Mouse (Mus musculus): ENCODE measurements around the gene Rcan2.

The Rcan2 gene

GRCm38 (mm10) chr17:43801077-43801476 is at the start of gene Rcan2:
Rcan2 (plus strand) TSS chr17:43801351.
- peak; percentile 42 to 48 for DNase-seq (ENCODE audit: low spot score in 2 of 2)

GRCm38 (mm10) chr17:43752811-43753210 is 48.3 kb upstream of the Rcan2 start:
- DNase-seq (ENCODE audit: low spot score in 2 of 2): no peak

DNA sequence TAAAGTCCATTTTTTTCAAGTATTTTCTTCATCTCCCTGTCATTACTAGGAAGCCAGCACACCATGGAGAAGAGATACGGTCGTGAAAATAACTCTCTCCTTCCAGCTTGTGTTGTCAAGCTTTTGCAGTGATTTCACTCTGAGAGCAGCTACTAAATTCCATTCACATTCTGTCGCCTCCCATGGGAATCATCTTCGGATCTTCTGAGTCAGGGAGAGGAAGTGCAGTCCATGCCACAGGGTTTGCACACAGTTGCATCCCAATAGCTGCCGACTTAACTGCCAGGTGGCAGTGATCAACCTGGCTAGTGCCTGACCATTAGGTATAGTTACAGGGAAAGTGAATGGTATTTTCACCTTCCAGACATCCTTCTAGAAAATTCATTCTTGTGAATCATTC is 46.5 kb upstream of the Rcan2 start:
- DNase-seq (ENCODE audit: low spot score in 2 of 2): no peak

GRCm38 (mm10) chr17:43758607-43759259 is 42.4 kb upstream of the Rcan2 start:
- DNase-seq (ENCODE audit: low spot score in 2 of 2): no peak

GRCm38 (mm10) chr17:43784531-43784930 is 16.6 kb upstream of the Rcan2 start:
- DNase-seq (ENCODE audit: low spot score in 2 of 2): no peak

- no peak for DNase-seq (ENCODE audit: low spot score in 2 of 2)
Observed at GRCm38 (mm10) chr17:43788222-43788621, 12.9 kb upstream of the Rcan2 start.

GRCm38 (mm10) chr17:43789376-43789775 is 11.8 kb upstream of the Rcan2 start:
- DNase-seq (ENCODE audit: low spot score in 2 of 2): no peak

- no peak for DNase-seq (ENCODE audit: low spot score in 2 of 2)
Observed at GRCm38 (mm10) chr17:43791751-43792150, 9.4 kb upstream of the Rcan2 start.

- DNase-seq (ENCODE audit: low spot score in 2 of 2): no peak
Observed at GRCm38 (mm10) chr17:43794731-43795280, 6.3 kb upstream of the Rcan2 start.

- DNase-seq (ENCODE audit: low spot score in 2 of 2): peak; percentile 19 to 28
Observed at GRCm38 (mm10) chr17:43801595-43802373, 633 bp downstream of the Rcan2 start.

DNA sequence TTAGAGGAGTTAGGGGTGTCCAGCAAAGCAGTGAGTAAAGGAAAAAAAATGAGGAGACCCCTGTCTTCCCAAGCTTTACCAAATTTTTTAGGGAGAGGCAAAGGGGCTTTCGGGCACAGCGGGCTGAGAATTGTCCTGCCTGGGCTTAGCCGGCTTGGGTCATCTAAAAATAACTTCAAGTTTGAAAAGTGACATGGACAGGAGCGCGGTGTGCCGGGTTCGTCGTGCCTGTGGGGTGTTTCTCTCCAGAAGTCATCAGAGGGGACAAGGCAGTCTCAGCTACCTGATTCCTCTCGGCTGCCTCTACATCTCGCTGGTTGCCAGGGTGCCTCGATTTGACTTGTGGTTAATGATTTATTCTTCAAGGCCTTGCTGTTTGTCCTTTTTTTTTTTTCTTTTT is 1.3 kb downstream of the Rcan2 start:
- DNase-seq (ENCODE audit: low spot score in 2 of 2): no peak

- DNase-seq (ENCODE audit: low spot score in 2 of 2): no peak
Observed at GRCm38 (mm10) chr17:43803111-43803510, 2.0 kb downstream of the Rcan2 start.

- DNase-seq (ENCODE audit: low spot score in 2 of 2): no peak
Observed at GRCm38 (mm10) chr17:43803764-43804163, 2.6 kb downstream of the Rcan2 start.

- DNase-seq (ENCODE audit: low spot score in 2 of 2): no peak
Observed at GRCm38 (mm10) chr17:43806841-43807240, 5.7 kb downstream of the Rcan2 start.

- DNase-seq (ENCODE audit: low spot score in 2 of 2): no peak
Observed at GRCm38 (mm10) chr17:43811453-43811852, 10.3 kb downstream of the Rcan2 start.

DNA sequence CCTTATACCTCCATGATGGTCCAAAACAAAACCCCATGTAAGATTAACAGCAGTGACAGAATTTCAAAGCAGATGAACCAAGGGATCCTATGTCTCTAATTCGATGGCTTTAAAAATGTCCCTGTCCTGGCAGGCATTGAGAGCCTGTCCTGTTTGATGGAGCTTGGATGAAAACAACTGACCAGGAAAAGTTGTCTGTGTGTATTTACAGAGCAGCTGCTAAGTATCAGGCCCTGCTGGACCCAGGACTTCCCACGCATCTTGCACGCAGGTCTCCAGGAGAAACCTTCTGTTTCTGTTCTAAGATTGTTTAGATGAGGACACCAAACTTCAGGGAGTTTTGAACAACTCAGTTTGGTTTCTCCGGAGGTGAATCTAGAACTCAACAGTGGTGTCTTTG is 14.2 kb downstream of the Rcan2 start:
- DNase-seq (ENCODE audit: low spot score in 2 of 2): no peak

GRCm38 (mm10) chr17:43816480-43816879 is 15.3 kb downstream of the Rcan2 start:
- no peak for DNase-seq (ENCODE audit: low spot score in 2 of 2)

DNA sequence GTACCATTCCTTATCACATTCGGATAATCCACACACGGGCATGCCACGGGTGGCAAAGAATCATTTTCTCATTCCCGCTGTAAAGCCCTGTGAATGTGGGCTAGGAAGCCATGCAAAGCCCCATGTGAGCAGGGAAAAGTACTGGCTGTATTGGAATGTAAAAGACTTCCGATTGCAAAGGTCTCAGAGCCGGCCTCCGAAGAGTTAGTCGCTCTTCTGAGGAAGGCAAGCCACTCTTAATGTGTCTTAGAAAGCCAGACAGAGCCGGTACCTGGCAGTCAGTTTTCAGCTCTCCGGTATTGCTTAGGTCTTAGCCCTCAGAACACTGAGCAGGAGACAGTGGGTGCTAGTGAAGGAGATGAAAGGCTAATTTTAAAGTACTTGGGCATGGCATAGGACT is 16.0 kb downstream of the Rcan2 start:
- no peak for DNase-seq (ENCODE audit: low spot score in 2 of 2)

GRCm38 (mm10) chr17:43818390-43818789 is 17.2 kb downstream of the Rcan2 start:
- no peak for DNase-seq (ENCODE audit: low spot score in 2 of 2)

DNA sequence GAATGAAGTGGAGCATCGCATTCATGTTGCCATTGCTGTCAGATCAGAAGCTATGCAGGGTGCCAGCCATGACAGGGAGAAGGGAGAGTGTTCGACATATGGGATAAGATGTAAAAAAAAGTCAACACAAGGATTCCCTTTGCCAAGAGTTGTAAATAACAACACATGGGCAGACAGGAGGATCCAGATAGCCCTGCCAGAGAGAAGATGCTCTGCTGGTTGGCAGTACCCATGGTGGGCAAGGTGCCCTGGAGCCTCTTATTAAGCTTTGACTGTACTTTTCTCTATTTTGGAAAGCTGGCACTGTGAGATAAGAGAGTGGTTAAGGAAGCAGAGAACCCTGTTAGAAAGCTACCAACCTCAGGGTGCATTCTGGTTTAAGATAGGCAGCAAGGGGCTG is 19.8 kb downstream of the Rcan2 start:
- DNase-seq (ENCODE audit: low spot score in 2 of 2): no peak

GRCm38 (mm10) chr17:43822207-43822606 is 21.1 kb downstream of the Rcan2 start:
- no peak for DNase-seq (ENCODE audit: low spot score in 2 of 2)

DNA sequence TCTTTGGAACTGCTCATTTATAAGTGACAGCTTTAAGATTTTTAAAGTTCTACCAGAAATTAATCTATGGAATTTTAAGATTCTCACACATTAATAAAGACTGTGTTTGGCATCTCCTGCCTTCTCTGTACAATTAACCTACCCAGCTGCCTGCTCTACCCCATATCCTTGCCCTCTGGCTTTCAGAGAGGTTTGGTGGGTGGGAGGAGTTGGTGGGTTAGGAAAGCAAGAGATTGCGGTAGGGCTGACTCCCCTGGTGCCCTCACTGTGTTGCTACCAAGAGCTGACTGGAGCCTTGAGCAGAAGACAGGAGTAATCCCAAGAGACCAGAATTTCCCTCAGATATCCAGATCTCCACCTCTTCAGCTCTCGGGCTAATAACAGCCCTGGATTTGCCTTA is 21.5 kb downstream of the Rcan2 start:
- no peak for DNase-seq (ENCODE audit: low spot score in 2 of 2)

DNA sequence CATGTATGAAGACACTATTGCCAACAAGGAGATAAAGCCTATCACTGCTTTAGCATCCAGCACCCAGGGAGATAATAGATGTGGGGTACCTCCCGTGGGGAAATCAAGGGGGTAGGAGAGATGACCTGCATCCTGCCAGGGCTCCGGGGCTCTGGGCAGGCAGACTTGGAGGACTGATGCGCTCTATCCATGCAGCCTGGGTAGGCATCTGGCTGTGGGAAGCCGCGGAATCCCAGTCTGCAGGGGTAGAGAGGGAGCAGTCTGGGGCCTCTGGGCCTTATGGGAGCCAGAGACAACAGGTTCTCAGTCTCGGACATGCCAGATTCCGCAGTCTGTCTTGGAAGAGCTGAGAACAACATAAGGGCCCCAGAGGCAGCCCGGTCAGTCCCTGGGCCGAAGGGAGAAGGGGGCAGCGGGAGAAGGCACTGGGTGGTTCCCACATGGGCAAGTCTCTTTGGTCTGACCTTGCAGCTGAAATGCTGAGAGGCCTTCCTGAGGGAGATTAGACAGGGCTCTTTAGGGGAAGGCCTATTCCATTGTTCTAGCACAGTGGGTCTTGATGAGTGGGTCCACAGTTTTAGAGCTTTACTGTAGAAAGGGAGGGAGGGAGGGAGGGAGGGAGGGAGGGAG is 23.7 kb downstream of the Rcan2 start:
- DNase-seq (ENCODE audit: low spot score in 2 of 2): no peak
